Mouse (Mus musculus): ENCODE results near the gene Plcz1.

GRCm38 (mm10) chr6:139966684-139967083 is 74.6 kb downstream of the Plcz1 start:
- TF ChIP-seq CTCF (IDR thresholded peaks at IDR 0.05) (no peak), EP300 (IDR thresholded peaks at IDR 0.05) (no peak)
